Mouse (Mus musculus): ENCODE measurements around the gene Spta1.

Gene Spta1

GRCm38 (mm10) chr1:174251961-174252360 lies 79.4 kb downstream of the Spta1 start, which contains the start of gene Olfr419:
TSS of gene Olfr419 (minus strand) at chr1:174252061.
- in situ Hi-C loops (cut with MboI, MseI) = no loop called here

GRCm38 (mm10) chr1:174267816-174268215 lies 95.2 kb downstream of the Spta1 start:
- in situ Hi-C loops (cut with MboI, MseI) = no loop called here

- in situ Hi-C loops (cut with MboI, MseI) = no loop called here
These were observed 96.6 kb downstream of the Spta1 start for GRCm38 (mm10) chr1:174269162-174269561.

- in situ Hi-C loops (cut with MboI, MseI) = no loop called here
These were observed 98.1 kb downstream of the Spta1 start for GRCm38 (mm10) chr1:174270643-174271042.

Data from T-helper 1 cell (primary cell).